Mouse (Mus musculus) heart, postnatal 36 days (tissue): ENCODE data around the gene Trnp1. TPM values are rescaled to one million over a fixed set of nuclear protein-coding genes. Genes with fewer than 3 reads are reported as not detected.

Source experiments
- DNase-seq, 2 experiments: peaks; one replicate each; pipeline ENCODE4 v3.0.0; 2021 to 2022
- intact Hi-C: fragments of 180-260 bp; cut with DNase I; formaldehyde crosslinking; loops from one replicate; pipeline ENCODE4 v1.15.1; 2025
- total RNA-seq, 2 experiments: library from RNA; stranded (reverse); gene quantifications; 2 replicates each; pipeline ENCODE4 v1.2.3; 2021

Trnp1 gene
- total RNA-seq, 2 experiments from 2014 or later, result 1.7 to 2.0 TPM

- peak; percentile 86 to 87 for DNase-seq
- intact Hi-C loops, result no loop called here
Observed at GRCm38 (mm10) chr4:133468080-133468479, 30.3 kb downstream of the Trnp1 start.

GRCm38 (mm10) chr4:133463184-133463583 is 35.2 kb downstream of the Trnp1 start:
- peak in 1 of 2 experiments; percentile 44 for DNase-seq
- intact Hi-C loops, result no loop called here

- intact Hi-C loops, result no loop called here
- no peak for DNase-seq
Observed at GRCm38 (mm10) chr4:133461362-133461761, 37.0 kb downstream of the Trnp1 start.

DNA sequence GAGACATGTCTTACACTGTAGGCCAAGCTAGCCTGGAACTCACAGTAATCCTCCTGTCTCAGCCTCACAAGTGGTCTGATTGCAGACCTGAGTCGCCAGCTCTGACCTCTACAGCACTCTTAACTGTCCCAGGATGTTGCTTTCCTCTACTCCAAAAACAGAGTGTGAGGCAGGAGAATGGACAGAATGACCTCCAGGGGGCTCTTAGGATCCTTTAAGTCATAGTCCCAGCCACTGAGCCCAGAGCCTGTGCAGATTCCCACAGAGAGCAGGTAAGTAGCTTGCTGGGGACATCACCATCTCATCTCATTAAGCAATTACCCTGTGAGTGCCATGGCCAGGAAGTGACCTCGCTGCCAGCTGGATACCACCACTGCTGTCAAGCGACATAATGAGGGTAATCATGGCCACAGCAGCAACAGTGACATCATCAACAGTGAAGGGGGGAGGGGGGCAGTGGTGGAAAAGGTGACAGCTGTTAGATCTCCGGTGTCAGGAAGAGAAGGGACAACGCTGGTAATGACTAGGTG is 37.5 kb downstream of the Trnp1 start:
- intact Hi-C loops, result no loop called here

GRCm38 (mm10) chr4:133460006-133460405 is 38.3 kb downstream of the Trnp1 start:
- DNase-seq, result no peak
- intact Hi-C loops, result no loop called here

More for the DNA sequence above, 37.5 kb downstream of the Trnp1 start:
- DNase-seq, result no peak

DNA sequence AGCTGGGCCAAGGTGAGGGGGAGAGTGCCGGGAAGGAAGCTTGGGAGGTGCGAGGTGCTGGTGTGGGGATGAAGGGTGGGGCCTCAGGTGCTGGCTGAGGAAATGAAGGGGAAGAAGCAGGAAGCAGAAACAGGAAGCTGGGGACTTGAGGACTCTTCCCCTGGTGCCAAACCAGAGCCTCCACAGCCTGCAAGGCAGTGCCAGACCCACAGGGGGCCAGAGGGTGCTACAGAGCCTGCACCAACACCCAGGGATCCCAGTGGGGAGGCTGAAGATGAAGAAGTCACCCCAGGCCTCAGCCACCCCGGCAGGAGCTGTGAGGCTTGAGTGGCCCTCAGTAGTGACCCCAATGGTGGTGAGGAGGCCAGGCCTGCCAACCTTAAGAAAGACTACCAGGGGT is 40.3 kb downstream of the Trnp1 start:
- intact Hi-C loops, result no loop called here

DNA sequence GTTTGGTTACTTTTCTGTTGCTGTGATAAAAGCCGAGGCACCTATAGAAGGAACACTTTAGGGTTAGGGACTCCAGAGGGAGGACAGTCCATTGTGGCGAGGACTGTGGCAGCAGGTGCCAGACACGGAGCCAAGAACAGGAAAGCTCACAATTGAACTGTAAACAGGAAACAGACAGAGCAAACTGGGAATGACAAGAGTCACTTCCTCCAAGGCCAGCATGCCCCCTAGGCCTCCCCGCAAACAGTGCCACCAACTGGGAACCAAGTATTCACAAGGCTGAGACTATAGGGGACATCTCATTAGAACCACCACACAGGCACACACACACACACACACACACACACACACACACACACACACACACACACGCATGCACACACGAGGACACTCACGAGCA is 45.9 kb downstream of the Trnp1 start:
- intact Hi-C loops, result no loop called here
- DNase-seq, result no peak

More for the DNA sequence above, 40.3 kb downstream of the Trnp1 start:
- no peak for DNase-seq

DNA sequence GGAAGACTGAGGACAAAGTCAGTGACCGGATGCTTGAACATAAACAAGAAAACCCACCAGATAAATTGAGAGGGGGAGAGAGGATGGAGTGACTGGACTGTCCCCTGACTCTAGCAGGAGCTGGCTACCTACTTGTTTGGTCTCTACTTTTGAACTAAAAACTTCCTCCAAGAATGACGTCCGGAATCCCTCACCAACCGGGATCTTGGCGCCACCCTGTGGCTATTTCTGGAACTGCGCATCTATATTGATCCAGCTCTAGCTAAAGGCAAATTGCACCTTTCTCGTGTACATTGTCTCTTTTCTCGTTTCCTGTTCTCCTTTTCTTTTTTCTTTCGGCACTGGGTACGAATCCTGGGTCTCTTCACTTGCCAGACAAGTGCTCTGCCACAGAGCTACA is 46.8 kb downstream of the Trnp1 start:
- intact Hi-C loops, result loop anchor here (1.0 kb wide), 2 partner anchors 27 to 141 kb away; no protein-coding TSS in a partner anchor
- peak; percentile 87 to 95 for DNase-seq

- intact Hi-C loops, result no loop called here
- peak; percentile 66 to 75 for DNase-seq
Observed at GRCm38 (mm10) chr4:133449726-133450125, 48.6 kb downstream of the Trnp1 start.

DNA sequence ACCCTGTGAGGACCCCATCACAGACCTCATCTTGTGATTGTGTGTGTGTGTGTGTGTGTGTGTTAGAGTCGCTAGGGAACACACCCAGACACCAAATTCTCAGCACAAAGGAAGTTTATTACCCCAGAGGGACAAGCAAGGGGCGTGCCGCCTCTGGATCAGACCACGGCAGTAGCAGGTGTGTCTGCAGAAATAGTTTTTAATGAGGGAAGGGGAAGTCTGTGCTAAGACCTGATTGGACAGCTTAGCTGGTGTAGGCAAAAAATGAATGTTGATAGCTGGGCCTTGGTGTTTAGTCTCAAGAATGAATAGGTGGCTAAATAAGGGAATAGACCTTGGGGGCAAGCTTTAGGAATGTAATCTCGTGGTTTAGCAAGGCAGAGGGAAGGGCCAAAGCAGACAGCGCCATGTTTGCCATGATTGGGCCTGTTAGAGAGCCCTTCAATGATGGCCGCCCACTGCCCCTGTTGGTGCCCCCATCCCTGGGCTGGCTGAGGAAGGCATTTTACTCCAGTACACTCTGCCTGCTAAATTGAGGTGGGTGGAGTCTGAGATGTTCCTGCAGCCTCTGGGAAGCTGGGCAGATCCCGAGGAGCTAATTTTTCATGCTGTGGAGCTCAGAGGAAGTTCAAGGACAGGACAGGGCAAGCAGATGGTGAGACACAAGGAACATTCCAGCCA is 49.5 kb downstream of the Trnp1 start:
- intact Hi-C loops, result no loop called here
- DNase-seq, result no peak

- intact Hi-C loops, result no loop called here
- DNase-seq, result no peak
Observed at GRCm38 (mm10) chr4:133447967-133448366, 50.4 kb downstream of the Trnp1 start.

- intact Hi-C loops, result no loop called here
Observed at GRCm38 (mm10) chr4:133447366-133447765, 51.0 kb downstream of the Trnp1 start.

DNA sequence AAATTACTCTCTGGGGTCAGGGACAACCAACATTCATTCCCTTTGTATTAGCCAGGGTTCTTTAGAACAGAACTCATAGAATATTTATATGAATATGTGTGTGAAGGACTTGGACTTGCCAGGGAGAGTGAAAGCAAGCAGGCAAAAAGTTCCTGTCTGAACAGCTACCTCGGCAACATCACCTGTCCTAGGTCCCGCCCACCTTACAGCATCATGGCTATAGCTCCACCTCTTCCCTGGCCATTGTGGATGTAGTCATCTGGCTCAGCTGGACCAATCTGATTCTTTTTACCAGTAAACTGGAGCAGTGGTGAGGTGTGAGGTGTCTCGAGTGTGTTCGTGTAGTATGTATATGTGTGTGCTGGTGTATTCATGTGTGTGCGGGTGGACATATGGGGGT is 52.6 kb downstream of the Trnp1 start:
- no peak for DNase-seq
- intact Hi-C loops, result no loop called here

More at GRCm38 (mm10) chr4:133447366-133447765, 51.0 kb downstream of the Trnp1 start:
- DNase-seq, result no peak

DNA sequence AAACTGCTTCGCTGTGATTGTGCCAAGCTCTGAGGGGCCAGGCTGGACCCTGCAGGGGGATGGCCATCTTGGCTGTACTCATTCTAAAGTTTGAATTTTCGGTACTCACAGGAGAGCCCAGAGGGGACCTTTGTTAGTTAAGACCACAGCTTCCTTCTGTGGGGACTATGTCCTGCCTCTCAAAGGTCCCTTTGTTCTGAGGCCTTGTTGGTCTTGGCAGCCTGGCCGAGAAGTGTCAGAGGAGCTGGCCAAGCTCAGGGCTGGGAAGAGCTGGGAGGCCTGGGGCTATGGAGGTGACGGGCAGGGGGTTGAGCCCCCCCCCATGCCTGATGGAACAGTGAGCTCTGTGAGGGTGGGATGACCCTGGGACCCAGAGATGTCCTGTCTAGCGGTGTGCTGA is 55.3 kb downstream of the Trnp1 start:
- intact Hi-C loops, result no loop called here
- DNase-seq, result no peak

DNA sequence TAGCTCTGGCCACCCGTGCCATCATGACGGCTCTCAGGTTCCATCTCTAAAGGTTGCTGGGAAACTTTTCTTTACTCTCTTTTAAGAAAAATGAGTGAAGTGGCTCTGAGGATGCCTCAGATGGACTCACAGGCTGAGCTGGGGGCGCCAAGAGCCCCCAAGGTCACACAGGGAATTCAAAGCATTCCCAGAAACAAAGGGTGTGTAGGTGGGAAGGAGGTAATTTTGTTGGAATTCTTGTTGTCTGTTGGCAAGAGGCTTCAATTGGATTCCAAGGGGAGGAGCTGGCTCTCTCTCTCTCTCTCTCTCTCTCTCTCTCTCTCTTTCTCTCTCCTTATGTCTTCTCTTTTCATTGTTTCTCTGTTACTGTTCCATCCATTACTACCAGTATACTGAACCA is 56.2 kb downstream of the Trnp1 start:
- intact Hi-C loops, result no loop called here
- DNase-seq, result no peak

Other genes with a start within 250 kb of the Trnp1 start
- 1 to 10 TPM in 1 of 2 experiments, under 1 TPM in 1; 0.50 to 1.5 TPM for gene Sytl1, start 235.4 kb downstream of the Trnp1 start, total RNA-seq
- gene Tmem222, start 220.8 kb downstream of the Trnp1 start, total RNA-seq, result 10 to 100 TPM; 30.6 to 30.7 TPM
- 10 to 100 TPM; 82.0 to 88.2 TPM for gene Wdtc1, start 145.1 kb downstream of the Trnp1 start, total RNA-seq
- 10 to 100 TPM; 17.6 to 18.8 TPM for gene Slc9a1, start 128.8 kb downstream of the Trnp1 start, total RNA-seq
- 1 to 10 TPM; 2.1 to 2.2 TPM for gene Tent5b, start 18.4 kb downstream of the Trnp1 start, total RNA-seq
- not detected for gene Kdf1, start 20.4 kb upstream of the Trnp1 start, total RNA-seq
- 10 to 100 TPM; 68.6 to 76.2 TPM for gene Nudc, start 47.4 kb upstream of the Trnp1 start, total RNA-seq
- 10 to 100 TPM; 14.2 to 15.3 TPM for gene Nr0b2, start 54.8 kb upstream of the Trnp1 start, total RNA-seq
- gene Gpatch3, start 76.2 kb upstream of the Trnp1 start, total RNA-seq, result 1 to 10 TPM; 3.3 to 5.5 TPM
- gene Gpn2, start 85.8 kb upstream of the Trnp1 start, total RNA-seq, result 1 to 10 TPM; 7.0 TPM
- gene Sfn, start 103.6 kb upstream of the Trnp1 start, total RNA-seq, result 1 to 10 TPM; 1.1 to 1.5 TPM
- gene Zdhhc18, start 151.6 kb upstream of the Trnp1 start, total RNA-seq, result 10 to 100 TPM; 17.2 to 17.3 TPM
- gene Pigv, start 174.1 kb upstream of the Trnp1 start, total RNA-seq, result 10 to 100 TPM; 10.8 to 11.3 TPM